Comparison of ENCODE assay signal across 15 mouse cellular contexts in genomic region chr5:106539286-106539685, GRCm38 (mm10).
"Had no signal": no experiment of that assay in that cellular context is flagged by ENCODE, and none has a peak within 500 bp of the region (broad histone marks: within the 10 kb centered on the region; RNA-seq: fewer than 3 reads in every experiment).

No protein-coding gene starts in this region.

- DNase-seq: heart, postnatal 10 days; heart, postnatal 14 days; heart, postnatal 36 days; kidney, adult 11 months; kidney, adult 18-20 months; kidney, adult 2 months; kidney, adult 8-10 months; kidney, adult 9 months; kidney, postnatal 10 days; kidney, postnatal 14 days; kidney, postnatal 25 days; kidney, postnatal 36 days; kidney, postnatal 4 days; layer of hippocampus, adult 9-11 months; layer of hippocampus, postnatal 36 days had no signal
